Mouse (Mus musculus) forelimb bud, embryonic 11.5 days (tissue): ENCODE results near the gene Glb1.

ENCODE experiments used
- DNase-seq: peaks from one replicate; pipeline ENCODE4 v3.0.0-alpha.2; 2012; ENCODE audit warnings: low read depth, low spot score

Gene Glb1

DNA sequence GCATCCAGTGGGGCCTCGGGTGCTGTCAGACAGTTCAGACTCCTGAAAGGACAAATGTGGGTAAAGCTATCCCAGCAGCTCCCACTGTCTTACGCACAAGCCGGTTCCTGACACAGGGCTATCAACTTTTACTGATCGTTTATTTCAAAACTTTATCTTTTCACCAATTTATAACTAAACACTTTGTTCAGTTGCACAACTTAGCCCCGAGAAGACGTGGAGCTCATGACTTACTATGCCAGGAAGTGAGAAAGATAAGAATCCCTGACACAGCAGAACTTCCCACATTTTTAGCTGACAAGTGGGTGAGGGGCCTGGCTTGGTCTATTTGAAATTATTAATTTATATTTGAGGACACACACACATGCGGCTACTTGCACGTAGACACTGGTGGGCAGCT, 6.2 kb upstream of the Glb1 start:
- no peak for DNase-seq

DNA sequence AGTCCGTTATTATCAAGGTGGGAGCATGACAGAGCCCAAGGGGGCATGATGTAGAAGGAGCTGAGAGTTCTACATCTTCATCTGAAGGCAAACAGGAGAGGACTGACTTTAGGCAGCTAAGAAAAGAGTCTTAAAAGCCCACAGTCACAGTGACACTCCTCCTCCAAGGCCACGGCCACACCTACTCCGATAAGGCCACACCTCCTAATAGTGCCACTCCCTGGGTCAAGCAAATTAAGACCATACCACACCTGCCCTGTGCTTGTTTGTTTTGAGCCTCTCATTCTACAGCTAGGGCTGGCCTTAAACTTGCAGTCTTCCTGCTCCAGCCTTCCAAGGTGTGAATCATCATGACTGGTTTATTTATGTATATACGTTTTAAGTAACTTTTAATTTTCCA, 5.6 kb upstream of the Glb1 start:
- DNase-seq: no peak

DNA sequence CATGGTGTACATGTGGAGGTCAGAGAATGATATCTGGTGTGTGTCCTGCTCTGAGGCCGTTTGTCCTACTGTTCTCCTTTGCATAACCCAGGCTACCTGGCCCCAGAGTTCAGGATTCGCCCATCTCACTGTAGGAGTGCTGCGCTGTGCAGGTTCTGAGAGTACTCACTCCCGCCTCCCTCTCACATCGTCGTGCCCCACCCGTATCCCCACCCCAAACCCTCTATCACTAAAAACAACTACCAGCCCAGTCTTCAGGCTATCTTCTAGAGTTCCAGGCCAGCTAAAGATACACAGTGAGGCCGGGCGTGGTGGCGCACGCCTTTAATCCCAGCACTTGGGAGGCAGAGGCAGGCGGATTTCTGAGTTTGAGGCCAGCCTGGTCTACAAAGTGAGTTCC, 1.2 kb upstream of the Glb1 start:
- DNase-seq: no peak

DNA sequence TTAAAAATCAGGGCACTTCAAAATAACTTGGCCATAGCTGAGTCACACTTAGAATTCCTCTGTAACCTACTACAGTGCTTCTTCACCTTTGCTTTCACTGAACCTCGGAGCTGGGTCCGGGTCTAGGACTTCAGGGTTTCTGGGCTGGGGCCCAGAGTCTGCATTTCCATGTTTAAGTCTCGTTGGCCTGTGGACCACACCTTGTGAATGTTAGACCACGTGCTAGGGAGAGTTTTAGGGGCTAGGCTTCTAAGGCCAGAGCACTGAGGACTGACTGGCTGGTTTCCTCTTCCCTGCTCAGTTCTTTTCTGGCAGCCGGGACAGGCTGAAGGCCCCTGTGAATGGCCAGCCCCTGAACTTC, 308 bp upstream of the Glb1 start:
- no peak for DNase-seq

DNA sequence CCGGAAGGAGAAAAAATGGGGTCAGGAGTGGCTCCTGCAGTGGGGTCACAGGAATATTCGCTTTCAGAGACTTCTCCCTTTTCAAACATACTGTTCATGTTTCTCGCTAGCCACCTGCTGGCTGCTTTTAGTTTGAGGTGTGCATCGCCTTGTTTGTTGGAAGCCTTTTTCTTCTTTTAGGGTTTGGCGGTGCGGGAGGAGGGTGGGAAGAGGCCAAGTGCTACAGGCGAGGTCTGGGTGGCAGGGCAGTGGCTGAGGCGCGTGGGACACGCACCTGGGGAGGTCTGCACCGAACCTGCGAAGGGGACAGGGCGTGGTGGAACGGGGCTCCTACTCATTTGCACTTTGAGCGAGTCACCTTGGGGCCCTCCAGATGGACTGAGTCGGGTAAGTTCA, 807 bp downstream of the Glb1 start:
- DNase-seq: peak; percentile 65

GRCm38 (mm10) chr9:114407676-114408075, 6.8 kb downstream of the Glb1 start:
- DNase-seq: no peak

GRCm38 (mm10) chr9:114410313-114410862, 9.5 kb downstream of the Glb1 start:
- DNase-seq: no peak

- no peak for DNase-seq
Measured at GRCm38 (mm10) chr9:114411295-114411694, 10.4 kb downstream of the Glb1 start.

DNA sequence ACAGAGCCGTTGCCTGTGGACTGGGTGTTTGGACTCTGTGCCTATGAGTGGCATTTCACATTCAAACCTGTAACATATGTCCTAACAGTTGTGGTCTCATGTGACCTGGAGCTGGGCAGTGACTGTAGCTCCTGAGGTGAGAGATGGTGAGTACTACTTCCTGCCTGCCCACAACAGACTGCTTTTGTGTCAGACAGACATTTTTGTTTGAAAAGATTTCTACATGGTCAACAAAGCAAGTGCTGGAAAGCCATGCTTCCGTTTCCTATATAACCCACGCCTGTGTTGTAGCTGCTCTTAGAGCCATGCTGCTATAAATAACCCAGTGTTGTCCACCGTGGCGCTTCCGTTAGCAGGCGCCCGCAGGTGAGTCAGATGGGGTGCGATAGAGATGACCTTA, 11.5 kb downstream of the Glb1 start:
- no peak for DNase-seq

- no peak for DNase-seq
Measured at GRCm38 (mm10) chr9:114413866-114414265, 13.0 kb downstream of the Glb1 start.

GRCm38 (mm10) chr9:114415701-114416100, 14.8 kb downstream of the Glb1 start:
- DNase-seq: peak; percentile 62

GRCm38 (mm10) chr9:114416646-114417517, 16.0 kb downstream of the Glb1 start:
- no peak for DNase-seq

DNA sequence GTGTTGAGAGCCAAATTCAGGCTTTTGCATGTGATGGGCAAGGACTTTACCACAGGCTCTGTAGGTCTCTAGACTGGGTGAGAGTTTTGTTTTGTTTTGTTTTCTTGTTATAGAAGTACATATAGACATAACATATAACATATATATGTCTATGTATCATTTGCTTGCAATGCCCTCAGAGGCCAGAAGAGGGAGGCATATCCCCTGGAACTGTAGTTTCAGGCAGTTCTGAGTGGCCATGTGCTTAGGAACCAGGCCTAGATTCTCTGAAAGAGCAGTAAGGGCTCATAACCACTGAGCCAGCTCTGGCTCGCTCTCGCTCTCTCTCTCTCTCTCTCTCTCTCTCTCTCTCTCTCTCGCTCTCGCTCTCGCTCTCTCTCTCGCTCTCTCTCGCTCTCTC, 17.3 kb downstream of the Glb1 start:
- peak; percentile 43 for DNase-seq

- DNase-seq: no peak
Measured at GRCm38 (mm10) chr9:114420443-114420842, 19.6 kb downstream of the Glb1 start.

DNA sequence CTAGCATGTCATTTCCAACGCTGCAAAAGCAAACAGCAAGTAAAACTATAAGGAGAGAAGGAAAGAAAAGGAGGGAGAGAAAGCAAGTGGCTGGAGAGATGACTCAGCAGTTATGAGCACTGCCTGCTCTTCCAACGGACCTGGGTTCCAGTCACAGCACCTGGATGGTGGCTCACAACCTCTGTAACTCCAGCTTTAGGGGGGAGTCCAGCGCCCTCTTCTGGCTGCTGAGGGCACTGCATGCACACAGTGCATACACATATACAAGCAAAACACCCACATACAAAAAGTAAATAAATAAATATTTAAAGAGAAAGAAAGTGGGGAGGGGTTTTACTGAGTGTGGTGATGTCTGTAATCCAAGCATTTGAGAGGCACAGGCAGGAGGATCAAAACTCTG, 20.2 kb downstream of the Glb1 start:
- no peak for DNase-seq

DNA sequence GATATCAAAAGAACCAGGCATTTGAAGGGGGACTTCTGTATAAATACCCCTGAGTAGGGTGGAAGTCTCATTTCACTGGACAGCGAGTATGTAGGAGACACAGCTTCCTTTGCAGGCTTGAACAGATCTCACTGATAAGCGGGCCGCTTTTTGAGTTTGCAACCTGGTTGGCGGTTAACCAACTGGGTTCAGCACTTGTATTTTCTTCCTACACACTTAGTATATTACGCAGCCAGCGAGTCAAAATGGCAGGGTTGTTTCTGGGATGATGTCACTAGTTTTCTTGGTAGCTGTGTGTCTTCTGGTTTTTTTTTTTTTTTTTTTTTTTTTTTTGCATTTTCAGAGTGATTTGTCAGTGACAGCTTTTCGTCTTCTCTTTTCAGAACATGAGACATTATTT, 20.9 kb downstream of the Glb1 start:
- no peak for DNase-seq

DNA sequence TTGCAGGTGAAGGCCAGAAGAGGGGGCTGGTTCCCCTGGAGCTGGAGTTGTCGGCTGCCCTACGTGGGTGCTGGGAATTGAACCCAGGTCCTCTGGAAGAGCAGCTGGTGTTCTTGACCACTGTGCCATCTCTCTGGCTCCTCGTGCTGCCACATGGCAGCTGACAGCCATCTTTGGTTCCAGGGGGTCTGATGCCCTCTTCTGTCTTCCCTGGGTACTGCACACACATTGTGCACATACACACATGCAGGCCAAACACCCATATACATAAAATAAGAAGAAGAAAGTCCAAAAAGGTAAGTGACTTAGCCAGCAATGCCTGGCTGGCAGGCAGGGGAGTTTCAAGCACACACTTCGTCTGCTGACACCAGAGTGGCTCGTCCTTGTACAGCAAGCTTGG, 24.7 kb downstream of the Glb1 start:
- DNase-seq: no peak

GRCm38 (mm10) chr9:114426201-114426600, 25.3 kb downstream of the Glb1 start:
- no peak for DNase-seq

DNA sequence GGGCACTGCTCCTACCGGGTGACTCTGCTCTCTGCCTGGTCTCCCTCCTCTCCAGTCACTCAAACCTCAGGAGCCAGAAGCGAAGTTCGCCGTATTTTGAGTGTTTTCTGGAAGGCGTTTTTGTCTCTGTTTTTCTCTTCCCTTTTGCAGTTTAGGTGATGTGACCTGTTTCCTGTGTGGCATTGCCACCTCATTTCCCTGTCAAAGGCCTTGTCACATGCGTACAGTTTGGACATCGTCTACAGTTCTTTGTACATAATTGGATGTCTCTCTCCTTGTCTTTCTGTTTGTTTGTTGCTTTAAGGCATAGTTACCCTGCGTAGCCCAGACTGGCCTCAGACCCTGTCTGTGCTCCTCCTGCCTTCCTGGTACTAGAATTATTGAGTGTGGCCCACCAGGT, 26.5 kb downstream of the Glb1 start:
- no peak for DNase-seq

DNA sequence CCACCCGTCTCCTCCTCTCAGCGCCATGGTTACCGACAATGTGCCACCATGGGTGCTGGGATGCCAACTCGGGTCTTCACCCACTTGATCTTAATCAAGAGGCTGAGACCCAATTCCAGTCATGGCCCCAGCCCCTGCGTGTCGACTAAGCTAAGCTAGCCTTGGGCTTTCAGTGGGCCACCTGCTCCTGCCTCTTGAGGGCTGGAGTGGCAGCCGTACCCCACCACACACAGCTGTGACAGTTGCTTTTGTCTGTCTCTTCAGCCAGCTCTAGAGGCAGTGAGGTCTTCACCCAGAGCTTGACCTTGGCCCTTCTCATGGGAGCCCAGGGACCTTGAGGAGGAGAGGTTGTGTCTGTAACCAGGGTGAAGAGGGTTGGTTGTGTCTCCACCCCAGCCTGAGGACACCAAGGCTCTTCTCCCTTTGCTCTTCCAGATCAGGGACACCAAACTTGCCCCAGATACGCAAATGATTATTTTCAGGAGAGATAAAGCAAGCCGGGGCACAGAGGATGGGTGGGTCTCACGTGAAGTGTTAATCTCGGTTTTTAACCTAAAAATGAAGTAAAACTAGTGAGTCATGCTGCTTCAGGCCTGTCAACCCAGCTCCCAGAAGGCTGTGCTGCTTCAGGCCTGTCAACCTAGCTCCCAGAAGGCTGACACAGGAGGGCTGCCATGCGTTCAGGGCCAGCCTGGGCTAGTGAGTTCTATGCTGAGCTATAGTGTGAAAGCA, 27.4 kb downstream of the Glb1 start:
- no peak for DNase-seq

DNA sequence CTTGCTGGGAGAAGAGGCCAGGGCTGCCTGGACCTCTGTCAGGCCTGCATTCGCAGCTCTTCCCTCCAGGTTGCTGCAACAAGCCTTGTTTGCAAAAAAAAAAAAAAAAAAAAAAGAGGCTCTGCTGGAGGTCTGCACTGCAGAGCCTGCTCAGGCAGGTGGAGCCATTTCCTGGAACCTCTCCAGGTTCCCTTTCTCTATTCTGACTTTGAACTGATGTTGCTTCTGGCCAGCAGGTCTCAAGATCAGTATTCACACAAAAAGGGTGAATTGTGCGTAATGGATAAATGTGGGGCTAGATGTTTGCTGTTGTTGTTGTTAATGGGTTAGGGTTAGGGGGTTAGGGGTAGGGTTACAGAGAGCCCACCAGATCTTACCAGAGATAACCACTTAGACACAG, 34.8 kb downstream of the Glb1 start:
- no peak for DNase-seq

DNA sequence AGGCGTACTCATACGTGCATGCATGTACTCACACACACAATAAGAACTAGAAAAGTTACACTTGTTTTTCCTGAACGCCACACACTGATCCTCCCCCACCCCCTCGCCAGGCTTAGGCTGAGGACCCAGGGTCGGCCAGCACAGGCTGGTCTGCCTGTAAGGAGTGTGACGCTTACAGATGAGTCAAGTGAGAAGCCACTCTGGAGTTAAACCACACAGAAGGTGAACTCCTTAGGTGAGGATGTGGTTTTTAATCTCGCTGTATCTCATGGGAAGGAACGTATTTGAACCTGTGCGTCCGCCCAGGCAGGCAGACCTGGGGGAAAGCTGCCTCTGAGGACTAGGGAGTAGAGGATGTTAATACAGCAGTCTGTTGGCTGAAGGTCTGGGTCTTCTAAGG, 39.7 kb downstream of the Glb1 start:
- no peak for DNase-seq

DNA sequence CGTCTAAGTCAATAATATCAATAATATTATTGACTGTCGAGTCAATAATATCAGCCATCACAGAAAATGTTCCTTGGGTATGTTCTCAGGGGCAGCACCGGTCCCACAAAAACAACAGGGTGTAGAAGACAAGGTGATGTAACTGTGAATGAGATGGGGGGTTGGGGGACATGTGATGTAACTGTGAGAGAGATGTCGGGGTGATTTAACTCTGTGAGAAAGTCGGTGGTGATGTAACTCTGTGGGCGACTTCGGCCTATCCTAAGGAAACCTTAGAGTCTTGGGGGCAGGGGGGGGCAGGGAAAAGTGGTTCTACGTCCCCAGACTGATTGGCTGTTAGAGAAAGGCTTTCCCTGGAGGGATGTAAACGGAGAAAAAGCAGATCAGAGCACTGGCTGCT, 41.3 kb downstream of the Glb1 start:
- DNase-seq: no peak
